Mouse (Mus musculus) neural tube, embryonic 13.5 days (tissue): Measurements from ENCODE around the gene Bach2. TPM values are rescaled to one million over a fixed set of nuclear protein-coding genes. Genes with fewer than 3 reads are reported as not detected.
A peak's percentile ranks its signal among the peaks of the same experiment; 100 is the strongest.

ENCODE experiments used
- ATAC-seq: fragments of 200-750 bp; cut with Nextera tagmentation; 2 replicates; pipeline ENCODE4 v1.8.0; 2017; ENCODE audit warnings: low read depth, mild to moderate bottlenecking, moderate TSS enrichment, moderate library complexity
- H3K27ac ChIP-seq: fragments of 300-500 bp; sonication (generic); replicated peaks from 2 replicates; pipeline ENCODE4 v1.5.1; 2015; ENCODE audit warnings: moderate library complexity, mild to moderate bottlenecking, inconsistent platforms
- H3K27me3 ChIP-seq: fragments of 300-500 bp; sonication (generic); 2 replicates; pipeline ENCODE4 v1.6.1; 2015; ENCODE audit warnings: mild to moderate bottlenecking, inconsistent platforms
- H3K36me3 ChIP-seq: fragments of 300-500 bp; sonication (generic); 2 replicates; pipeline ENCODE4 v1.6.1; 2015; ENCODE audit warnings: mild to moderate bottlenecking, inconsistent platforms
- H3K4me1 ChIP-seq: fragments of 300-500 bp; sonication (generic); replicated peaks from 2 replicates; pipeline ENCODE4 v1.6.1; 2015; ENCODE audit warnings: inconsistent platforms
- H3K4me2 ChIP-seq: fragments of 300-500 bp; sonication (generic); 2 replicates; pipeline ENCODE4 v1.6.1; 2015; ENCODE audit warnings: inconsistent platforms, mild to moderate bottlenecking, moderate library complexity
- H3K4me3 ChIP-seq: fragments of 300-500 bp; sonication (generic); 2 replicates; pipeline ENCODE4 v1.5.1; 2015; ENCODE audit warnings: mild to moderate bottlenecking, inconsistent platforms
- H3K9ac ChIP-seq: fragments of 300-500 bp; sonication (generic); 2 replicates; pipeline ENCODE4 v1.6.1; 2015; ENCODE audit warnings: moderate library complexity, mild to moderate bottlenecking, inconsistent platforms
- H3K9me3 ChIP-seq: fragments of 300-500 bp; sonication (generic); 2 replicates; pipeline ENCODE4 v1.6.1; 2016; ENCODE audit warnings: inconsistent platforms
- WGBS: fragments of 180-500 bp; shearing (Covaris S2); methylation state at CpG from one replicate; pipeline ENCODE4 v1.1.7; 2015; 5-methylcytosine and 5-hydroxymethylcytosine counted together
- polyA plus RNA-seq: library from polyadenylated mRNA; unstranded; fragments of >200 nt; fragmentation: Nextera tagmentation; extraction: Ambion mirVana; gene quantifications from 2 replicates; pipeline ENCODE4 v1.2.1, GENCODE M21; 2015

Bach2 gene
- polyA plus RNA-seq, 1 experiment from 2014 or later: 37.7 TPM

GRCm38 (mm10) chr4:32432271-32432781, 193.7 kb downstream of the Bach2 start:
- Histone ChIP-seq H3K4me1 (peaks cover 91% of the 10 kb centered on the region), H3K9me3 (no peaks in the 10 kb centered on the region), H3K27ac (peak overlapping the region; percentile 84), H3K4me3 (no peak overlapping the region), H3K36me3 (no peaks in the 10 kb centered on the region), H3K4me2 (peak overlapping the region; percentile 23; the same call in 1 of the 2 replicates), H3K27me3 (no peaks in the 10 kb centered on the region), H3K9ac (peak overlapping the region; percentile 17; the same call in 1 of the 2 replicates)
- no peak for ATAC-seq
- WGBS: 11% methylated on average over 10 of the region's 10 CpGs

GRCm38 (mm10) chr4:32432945-32433344, 194.3 kb downstream of the Bach2 start:
- Histone ChIP-seq H3K27me3 (no peaks in the 10 kb centered on the region), H3K4me3 (no peak overlapping the region), H3K36me3 (no peaks in the 10 kb centered on the region), H3K4me2 (0 out of 2 replicates have a peak overlapping the region, but pooled peaks have one; percentile 23), H3K9ac (peak overlapping the region; percentile 17; the same call in 1 of the 2 replicates), H3K4me1 (peaks cover 86% of the 10 kb centered on the region), H3K9me3 (no peaks in the 10 kb centered on the region), H3K27ac (peak overlapping the region; percentile 84)
- WGBS: 27% methylated on average over 6 of the region's 6 CpGs
- no peak for ATAC-seq

GRCm38 (mm10) chr4:32434612-32435011, 196.0 kb downstream of the Bach2 start:
- Histone ChIP-seq H3K4me3 (no peak overlapping the region), H3K9me3 (no peaks in the 10 kb centered on the region), H3K4me2 (no peak overlapping the region), H3K27me3 (no peaks in the 10 kb centered on the region), H3K36me3 (no peaks in the 10 kb centered on the region), H3K27ac (no peak overlapping the region), H3K4me1 (peaks cover 71% of the 10 kb centered on the region), H3K9ac (no peak overlapping the region)
- WGBS: 83% methylated on average over 1 of the region's 1 CpGs
- ATAC-seq: no peak

GRCm38 (mm10) chr4:32439974-32440739, 201.6 kb downstream of the Bach2 start:
- Histone ChIP-seq H3K4me3 (no peak overlapping the region), H3K27me3 (no peaks in the 10 kb centered on the region), H3K4me1 (peaks cover 43% of the 10 kb centered on the region), H3K36me3 (no peaks in the 10 kb centered on the region), H3K27ac (no peak overlapping the region), H3K4me2 (no peak overlapping the region), H3K9ac (no peak overlapping the region), H3K9me3 (no peaks in the 10 kb centered on the region)
- ATAC-seq: no peak
- 90% methylated on average over 11 of the region's 11 CpGs for WGBS

GRCm38 (mm10) chr4:32440740-32441072, 202.1 kb downstream of the Bach2 start:
- ATAC-seq: no peak
- no peak overlapping the region for H3K4me3 ChIP-seq
- no peaks in the 10 kb centered on the region for H3K9me3 ChIP-seq
- 87% methylated on average over 6 of the region's 6 CpGs for WGBS
- H3K4me1 ChIP-seq: peaks cover 37% of the 10 kb centered on the region
- H3K36me3 ChIP-seq: no peaks in the 10 kb centered on the region
- H3K27ac ChIP-seq: no peak overlapping the region
- no peak overlapping the region for H3K9ac ChIP-seq
- no peaks in the 10 kb centered on the region for H3K27me3 ChIP-seq
- H3K4me2 ChIP-seq: no peak overlapping the region

- Histone ChIP-seq H3K9me3 (no peaks in the 10 kb centered on the region), H3K4me2 (no peak overlapping the region), H3K27ac (no peak overlapping the region), H3K4me3 (no peak overlapping the region), H3K36me3 (no peaks in the 10 kb centered on the region), H3K27me3 (no peaks in the 10 kb centered on the region), H3K4me1 (peaks cover 17% of the 10 kb centered on the region), H3K9ac (no peak overlapping the region)
- ATAC-seq: no peak
- WGBS: 88% methylated on average over 1 of the region's 1 CpGs
Observed at GRCm38 (mm10) chr4:32444671-32445196, 206.1 kb downstream of the Bach2 start.

- Histone ChIP-seq H3K9me3 (no peaks in the 10 kb centered on the region), H3K9ac (no peak overlapping the region), H3K27ac (no peak overlapping the region), H3K4me2 (no peak overlapping the region), H3K4me3 (no peak overlapping the region), H3K36me3 (no peaks in the 10 kb centered on the region), H3K27me3 (no peaks in the 10 kb centered on the region), H3K4me1 (no peaks in the 10 kb centered on the region)
- no peak for ATAC-seq
- WGBS: 93% methylated on average over 3 of the region's 3 CpGs
Observed at GRCm38 (mm10) chr4:32447850-32448249, 209.2 kb downstream of the Bach2 start.

- Histone ChIP-seq H3K9me3 (0 out of 2 replicates have a peak, but pooled peaks cover 3% of the 10 kb centered on the region), H3K27me3 (no peaks in the 10 kb centered on the region), H3K4me3 (no peak overlapping the region), H3K4me2 (no peak overlapping the region), H3K9ac (no peak overlapping the region), H3K36me3 (no peaks in the 10 kb centered on the region), H3K4me1 (no peaks in the 10 kb centered on the region), H3K27ac (no peak overlapping the region)
- 84% methylated on average over 7 of the region's 7 CpGs for WGBS
- ATAC-seq: no peak
Observed at GRCm38 (mm10) chr4:32461986-32462385, 223.4 kb downstream of the Bach2 start.

GRCm38 (mm10) chr4:32463065-32463464, 224.5 kb downstream of the Bach2 start:
- no peak overlapping the region for H3K4me3 ChIP-seq
- H3K9ac ChIP-seq: no peak overlapping the region
- H3K27ac ChIP-seq: no peak overlapping the region
- ATAC-seq: no peak
- no peak overlapping the region for H3K4me2 ChIP-seq
- 0 out of 2 replicates have a peak, but pooled peaks cover 3% of the 10 kb centered on the region for H3K9me3 ChIP-seq
- no peaks in the 10 kb centered on the region for H3K27me3 ChIP-seq
- H3K36me3 ChIP-seq: no peaks in the 10 kb centered on the region
- H3K4me1 ChIP-seq: no peaks in the 10 kb centered on the region
- WGBS: 92% methylated on average over 6 of the region's 6 CpGs

- no peak overlapping the region for H3K27ac ChIP-seq
- no peak overlapping the region for H3K4me3 ChIP-seq
- 68% methylated on average over 6 of the region's 6 CpGs for WGBS
- ATAC-seq: no peak
- no peaks in the 10 kb centered on the region for H3K4me1 ChIP-seq
- H3K4me2 ChIP-seq: no peak overlapping the region
- H3K9me3 ChIP-seq: 0 out of 2 replicates have a peak, but pooled peaks cover 3% of the 10 kb centered on the region
- H3K27me3 ChIP-seq: no peaks in the 10 kb centered on the region
- H3K36me3 ChIP-seq: peaks cover 2% of the 10 kb centered on the region; the same call in 1 of the 2 replicates
- no peak overlapping the region for H3K9ac ChIP-seq
Observed at GRCm38 (mm10) chr4:32464540-32464939, 225.9 kb downstream of the Bach2 start.

- ATAC-seq: no peak; the same call in 1 of the 2 replicates
- Histone ChIP-seq H3K4me3 (no peak overlapping the region), H3K9me3 (0 out of 2 replicates have a peak, but pooled peaks cover 6% of the 10 kb centered on the region), H3K4me1 (no peaks in the 10 kb centered on the region), H3K4me2 (no peak overlapping the region), H3K36me3 (peaks cover 5% of the 10 kb centered on the region; the same call in 1 of the 2 replicates), H3K27me3 (no peaks in the 10 kb centered on the region), H3K9ac (no peak overlapping the region), H3K27ac (no peak overlapping the region; the same call in 1 of the 2 replicates)
- 87% methylated on average over 8 of the region's 8 CpGs for WGBS
Observed at GRCm38 (mm10) chr4:32466031-32466430, 227.4 kb downstream of the Bach2 start.

GRCm38 (mm10) chr4:32477977-32478660, 239.5 kb downstream of the Bach2 start:
- H3K27ac ChIP-seq: peak overlapping the region; percentile 88
- ATAC-seq: no peak
- H3K9me3 ChIP-seq: no peaks in the 10 kb centered on the region

More at GRCm38 (mm10) chr4:32477977-32478660, 239.5 kb downstream of the Bach2 start:
- no peak overlapping the region for H3K9ac ChIP-seq
- H3K27me3 ChIP-seq: no peaks in the 10 kb centered on the region
- peaks cover 71% of the 10 kb centered on the region for H3K4me1 ChIP-seq
- H3K4me2 ChIP-seq: no peak overlapping the region
- WGBS: 36% methylated on average over 6 of the region's 6 CpGs
- no peak overlapping the region for H3K4me3 ChIP-seq
- no peaks in the 10 kb centered on the region for H3K36me3 ChIP-seq
